Mouse (Mus musculus) fat pad, adult 2 months (tissue): Measurements from ENCODE around the gene Zbtb25.

ENCODE experiments used
- DNase-seq: peaks from one replicate; pipeline ENCODE4 v3.0.0-alpha.2; 2011; ENCODE audit warnings: low read depth, low spot score; ENCODE audit errors: extremely low read depth

Zbtb25 gene

GRCm38 (mm10) chr12:76377726-76378125, 8.3 kb upstream of the Zbtb25 start:
- DNase-seq = no peak

GRCm38 (mm10) chr12:76377059-76377458, 7.7 kb upstream of the Zbtb25 start:
- DNase-seq = no peak

- DNase-seq = no peak
Measured at GRCm38 (mm10) chr12:76376649-76377048, 7.2 kb upstream of the Zbtb25 start.

GRCm38 (mm10) chr12:76375506-76375905, 6.1 kb upstream of the Zbtb25 start:
- DNase-seq = no peak

GRCm38 (mm10) chr12:76374911-76375310, 5.5 kb upstream of the Zbtb25 start:
- DNase-seq = no peak

GRCm38 (mm10) chr12:76373991-76374390, 4.6 kb upstream of the Zbtb25 start:
- DNase-seq = no peak

- DNase-seq = no peak
Measured at GRCm38 (mm10) chr12:76372881-76373818, 3.7 kb upstream of the Zbtb25 start.

- DNase-seq = no peak
Measured at GRCm38 (mm10) chr12:76372046-76372445, 2.6 kb upstream of the Zbtb25 start.

- no peak for DNase-seq
Measured at GRCm38 (mm10) chr12:76370831-76371571, 1.6 kb upstream of the Zbtb25 start.

- DNase-seq = no peak
Measured at GRCm38 (mm10) chr12:76369978-76370830, 802 bp upstream of the Zbtb25 start, which contains the start of gene Zbtb1. TSS of gene Zbtb1 (plus strand) at chr12:76370266.

- no peak for DNase-seq
Measured at GRCm38 (mm10) chr12:76368790-76369205, 604 bp downstream of the Zbtb25 start.

- no peak for DNase-seq
Measured at GRCm38 (mm10) chr12:76368201-76368789, 1.1 kb downstream of the Zbtb25 start.

GRCm38 (mm10) chr12:76367096-76367995, 2.1 kb downstream of the Zbtb25 start:
- no peak for DNase-seq

GRCm38 (mm10) chr12:76366276-76366675, 3.1 kb downstream of the Zbtb25 start:
- no peak for DNase-seq

GRCm38 (mm10) chr12:76362303-76362676, 7.1 kb downstream of the Zbtb25 start:
- no peak for DNase-seq

GRCm38 (mm10) chr12:76361405-76362302, 7.7 kb downstream of the Zbtb25 start:
- DNase-seq = no peak

- no peak for DNase-seq
Measured at GRCm38 (mm10) chr12:76360868-76361267, 8.5 kb downstream of the Zbtb25 start.

GRCm38 (mm10) chr12:76349680-76350220, 19.7 kb downstream of the Zbtb25 start:
- no peak for DNase-seq
